Mouse (Mus musculus): ENCODE measurements around the gene Pla2g4e. TPM values are rescaled to one million over a fixed set of nuclear protein-coding genes. Genes with fewer than 3 reads are reported as not detected.

The Pla2g4e gene
- polyA plus RNA-seq, 1 experiment = not detected

DNA sequence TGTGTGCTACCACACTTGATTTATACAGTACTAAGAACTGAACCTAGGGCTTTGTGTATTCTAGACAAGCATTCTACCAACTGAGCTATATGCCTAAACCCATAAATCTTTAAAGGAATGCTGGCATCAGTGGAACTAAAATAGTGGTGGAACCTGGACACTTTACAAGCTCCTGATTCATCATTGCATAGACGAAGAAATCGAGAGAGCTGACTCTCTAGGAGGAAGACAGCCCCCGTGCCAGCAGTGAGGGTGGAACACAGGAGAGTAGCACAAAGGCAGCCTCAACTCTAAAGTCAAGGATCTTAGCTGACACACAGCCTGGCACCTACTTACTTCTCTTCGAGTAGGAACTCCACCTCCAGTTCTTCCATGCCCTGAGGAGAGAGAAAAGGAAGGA lies 57.0 kb downstream of the Pla2g4e start:
- no peaks in the 10 kb centered on the region for H3K4me1 ChIP-seq (ENCODE audit: control insufficient read depth, insufficient read depth, insufficient read length, low read length)

DNA sequence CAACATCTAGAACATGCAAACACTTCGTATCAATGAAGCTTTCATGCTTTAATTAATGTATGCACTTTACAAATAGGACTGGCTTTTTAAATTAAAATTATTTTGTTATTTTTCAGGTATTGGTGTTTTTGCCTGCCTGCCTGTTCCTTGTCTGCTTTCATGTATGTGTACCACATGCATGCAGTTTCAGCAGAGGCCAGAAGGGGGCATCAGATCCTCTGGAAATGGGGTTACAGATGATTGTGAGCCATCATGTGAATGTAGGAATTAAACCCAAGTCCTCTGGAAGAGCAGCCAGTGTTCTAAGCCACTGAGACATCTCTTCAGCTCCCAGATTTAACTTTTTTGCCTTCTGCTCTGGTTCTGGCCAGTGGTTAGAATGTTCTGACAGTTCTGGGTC lies 57.6 kb downstream of the Pla2g4e start:
- no peak overlapping the region for H3K4me3 ChIP-seq (ENCODE audit: insufficient read depth, low read depth, low read length)
- no peaks in the 10 kb centered on the region for H3K4me1 ChIP-seq (ENCODE audit: control insufficient read depth, insufficient read depth, insufficient read length, low read length)
- H3K27ac ChIP-seq (replicated peaks; ENCODE audit: low read depth, low read length) = no peak overlapping the region

More for the DNA sequence above, 57.0 kb downstream of the Pla2g4e start:
- no peak overlapping the region for H3K4me3 ChIP-seq (ENCODE audit: insufficient read depth, low read depth, low read length)
- no peak overlapping the region for H3K27ac ChIP-seq (replicated peaks; ENCODE audit: low read depth, low read length)

DNA sequence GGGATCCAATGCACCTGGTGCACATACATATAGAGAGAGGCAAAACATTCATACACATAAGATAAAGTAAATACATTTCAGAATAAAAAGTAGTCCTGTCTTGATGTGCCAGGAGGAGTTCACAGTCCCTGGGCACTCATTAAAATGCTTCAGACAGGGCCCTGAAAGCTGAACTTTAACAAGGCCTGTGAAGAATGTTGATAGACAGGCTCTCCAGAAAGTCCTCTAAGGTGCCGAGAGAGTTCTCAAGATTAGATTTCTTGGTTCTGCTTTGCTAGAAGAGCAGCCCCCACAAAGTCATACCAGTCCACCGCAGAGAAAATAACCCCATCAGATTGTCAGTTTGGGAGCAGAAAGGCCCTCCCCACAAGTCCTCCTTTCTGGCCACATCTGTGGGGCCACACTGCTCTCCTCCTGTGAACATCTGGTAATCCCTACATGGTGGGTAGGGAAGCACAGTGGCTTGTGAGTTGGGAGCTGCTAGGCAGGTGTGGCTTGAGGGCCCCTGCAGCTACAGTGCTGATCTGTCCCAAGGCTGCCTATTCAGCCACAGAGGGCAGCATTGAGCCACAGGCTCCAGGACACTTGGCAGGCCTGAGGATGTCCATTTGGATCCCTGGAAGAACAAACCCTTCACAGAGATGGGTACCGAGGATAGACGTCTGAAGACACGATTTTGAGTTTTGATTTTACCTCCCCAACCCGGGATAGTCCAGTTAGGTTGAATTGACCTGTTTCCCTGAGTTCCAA lies 59.4 kb downstream of the Pla2g4e start:
- no peak overlapping the region for H3K4me3 ChIP-seq (ENCODE audit: insufficient read depth, low read depth, low read length)
- H3K4me1 ChIP-seq (ENCODE audit: control insufficient read depth, insufficient read depth, insufficient read length, low read length) = no peaks in the 10 kb centered on the region
- no peak overlapping the region for H3K27ac ChIP-seq (replicated peaks; ENCODE audit: low read depth, low read length)

DNA sequence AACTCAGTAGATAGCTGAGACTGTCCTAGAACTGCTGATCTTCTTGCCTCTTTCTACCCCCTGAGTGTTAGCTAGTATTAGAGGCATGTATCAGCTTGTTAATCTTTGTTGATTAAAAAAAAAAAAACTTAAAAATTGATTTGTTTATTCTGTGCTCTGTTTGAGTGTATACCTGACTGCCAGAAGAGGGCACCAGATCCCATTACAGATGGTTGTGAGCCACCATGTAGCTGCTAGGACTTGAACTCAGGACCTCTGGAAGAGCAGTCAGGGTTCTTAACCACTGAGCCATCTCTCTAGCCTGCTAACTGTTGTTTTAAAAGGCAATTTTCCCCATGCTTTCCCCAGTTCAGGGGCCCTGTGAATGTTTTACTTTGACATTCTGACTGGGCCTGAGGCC lies 66.2 kb downstream of the Pla2g4e start:
- Histone ChIP-seq H3K27ac (replicated peaks; ENCODE audit: low read depth, low read length) (no peak overlapping the region), H3K4me1 (ENCODE audit: control insufficient read depth, insufficient read depth, insufficient read length, low read length) (no peaks in the 10 kb centered on the region), H3K4me3 (ENCODE audit: insufficient read depth, low read depth, low read length) (no peak overlapping the region)

DNA sequence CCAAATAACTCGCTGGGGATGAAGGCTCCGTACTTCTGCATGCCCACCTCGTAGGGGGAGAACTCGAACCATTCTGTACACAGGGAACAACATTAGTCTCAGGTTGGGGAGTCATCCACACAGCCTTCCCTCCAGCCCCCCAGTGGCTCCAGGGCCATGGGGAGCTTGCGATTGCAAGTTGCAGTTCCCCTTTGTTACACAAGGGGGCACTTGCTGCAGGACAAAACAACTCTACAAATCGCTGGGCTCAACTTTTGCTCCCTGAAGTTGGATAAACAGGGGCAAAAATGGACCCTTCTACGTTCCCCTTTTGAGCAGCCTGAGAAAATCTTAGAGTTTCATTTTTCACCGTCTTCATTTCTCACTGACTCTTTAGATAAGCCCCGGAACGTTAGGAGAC lies 71.4 kb downstream of the Pla2g4e start:
- Histone ChIP-seq H3K27ac (replicated peaks; ENCODE audit: low read depth, low read length) (no peak overlapping the region), H3K4me1 (ENCODE audit: control insufficient read depth, insufficient read depth, insufficient read length, low read length) (no peaks in the 10 kb centered on the region), H3K4me3 (ENCODE audit: insufficient read depth, low read depth, low read length) (no peak overlapping the region)

DNA sequence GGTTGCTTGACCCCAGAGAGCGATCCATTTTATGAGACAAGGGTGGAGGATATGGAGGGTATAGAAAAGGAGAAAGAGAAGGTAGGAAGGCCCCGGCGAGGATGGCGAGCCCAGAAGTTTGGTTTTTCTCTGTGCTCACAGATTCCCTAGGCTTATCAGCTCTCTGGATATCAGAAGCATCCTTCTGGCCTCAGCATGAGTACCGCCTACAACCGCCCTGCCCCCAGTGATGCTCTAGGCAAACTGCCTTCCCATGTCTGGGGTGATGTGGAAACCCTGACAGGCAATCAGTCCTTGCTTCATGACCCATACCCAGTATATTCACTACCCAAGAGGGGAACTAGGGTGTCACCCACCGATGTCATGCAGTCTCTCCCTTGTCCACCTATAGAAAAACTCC lies 73.8 kb downstream of the Pla2g4e start:
- Histone ChIP-seq H3K4me3 (ENCODE audit: insufficient read depth, low read depth, low read length) (no peak overlapping the region), H3K27ac (replicated peaks; ENCODE audit: low read depth, low read length) (no peak overlapping the region), H3K4me1 (ENCODE audit: control insufficient read depth, insufficient read depth, insufficient read length, low read length) (no peaks in the 10 kb centered on the region)

DNA sequence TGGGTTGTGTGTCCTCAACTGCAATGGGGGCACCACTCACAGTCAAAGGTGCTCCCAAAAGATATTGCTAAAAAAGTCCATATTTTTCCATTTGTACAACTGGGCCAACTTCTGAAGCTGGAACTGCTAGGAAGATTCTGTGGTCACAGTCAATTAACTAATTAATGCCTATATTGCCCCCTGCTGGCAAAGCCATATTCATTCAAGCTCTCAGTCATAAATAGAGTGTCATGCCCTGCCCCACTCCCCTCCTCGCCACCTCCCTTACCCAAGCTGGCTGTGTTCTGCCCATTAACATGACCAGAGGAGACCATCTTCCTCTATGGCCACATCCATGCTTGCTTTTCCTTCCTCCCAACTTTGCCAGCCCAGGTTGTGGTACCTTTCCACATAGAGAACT lies 74.4 kb downstream of the Pla2g4e start:
- no peak overlapping the region for H3K27ac ChIP-seq (replicated peaks; ENCODE audit: low read depth, low read length)
- H3K4me1 ChIP-seq (ENCODE audit: control insufficient read depth, insufficient read depth, insufficient read length, low read length) = no peaks in the 10 kb centered on the region

DNA sequence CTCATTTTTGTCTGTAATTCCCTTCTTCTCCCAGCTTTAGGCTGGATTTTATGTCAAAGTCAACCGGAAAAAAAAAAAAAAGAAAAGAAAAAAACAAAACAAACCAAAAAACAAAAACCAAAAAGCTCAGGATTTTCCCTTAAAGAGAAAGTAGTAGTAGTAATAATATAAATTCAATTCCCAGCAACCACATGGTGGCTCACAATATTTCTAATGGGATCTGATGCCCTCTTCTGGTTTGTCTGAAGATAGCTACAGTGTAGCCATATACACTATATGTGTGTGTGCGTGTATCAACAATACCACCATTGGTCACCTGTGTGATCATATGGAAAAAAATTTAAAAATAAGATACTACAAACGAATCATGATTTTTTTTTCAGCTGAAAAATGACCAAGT lies 75.8 kb downstream of the Pla2g4e start:
- Histone ChIP-seq H3K4me3 (ENCODE audit: insufficient read depth, low read depth, low read length) (no peak overlapping the region), H3K27ac (replicated peaks; ENCODE audit: low read depth, low read length) (no peak overlapping the region), H3K4me1 (ENCODE audit: control insufficient read depth, insufficient read depth, insufficient read length, low read length) (no peaks in the 10 kb centered on the region)

More for the DNA sequence above, 74.4 kb downstream of the Pla2g4e start:
- no peak overlapping the region for H3K4me3 ChIP-seq (ENCODE audit: insufficient read depth, low read depth, low read length)

DNA sequence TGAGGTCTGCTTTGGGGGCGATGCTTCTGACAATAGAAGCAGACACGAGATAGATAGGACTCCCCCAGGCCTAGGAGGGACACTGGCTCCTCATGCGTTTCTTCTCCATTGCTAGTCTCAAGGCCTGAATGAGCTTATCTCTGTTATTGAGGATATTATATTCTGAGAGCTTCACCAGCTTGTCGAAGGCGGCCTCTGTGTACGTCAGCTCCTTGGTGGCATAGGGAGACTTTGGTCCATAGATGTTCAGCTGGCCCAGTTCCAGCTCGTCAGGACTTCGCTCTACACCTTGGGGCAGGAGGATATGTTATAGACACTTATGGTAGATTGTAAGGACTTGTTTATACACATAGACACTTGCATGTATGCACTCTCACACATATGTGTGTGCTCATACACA lies 77.4 kb downstream of the Pla2g4e start:
- H3K4me3 ChIP-seq (ENCODE audit: insufficient read depth, low read depth, low read length) = no peak overlapping the region
- no peak overlapping the region for H3K27ac ChIP-seq (replicated peaks; ENCODE audit: low read depth, low read length)
- no peaks in the 10 kb centered on the region for H3K4me1 ChIP-seq (ENCODE audit: control insufficient read depth, insufficient read depth, insufficient read length, low read length)

DNA sequence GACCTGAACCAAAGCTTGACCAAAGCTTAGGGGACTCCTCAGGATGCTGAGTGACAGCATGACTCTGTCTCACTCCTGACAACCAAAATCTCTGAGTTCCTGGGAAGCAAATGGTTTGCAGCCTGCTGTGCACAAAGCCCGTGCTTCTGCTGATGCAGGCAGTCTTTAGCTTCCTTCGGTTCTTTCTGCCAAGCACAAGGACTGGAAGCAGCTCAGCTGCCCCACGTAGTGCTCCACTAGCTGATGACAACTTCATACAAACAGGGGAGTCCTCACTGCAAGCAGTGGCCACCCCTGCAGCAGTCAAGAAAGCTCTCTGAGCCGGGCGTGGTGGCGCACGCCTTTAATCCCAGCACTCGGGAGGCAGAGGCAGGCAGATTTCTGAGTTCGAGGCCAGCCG lies 79.7 kb downstream of the Pla2g4e start:
- no peaks in the 10 kb centered on the region for H3K4me1 ChIP-seq (ENCODE audit: control insufficient read depth, insufficient read depth, insufficient read length, low read length)
- no peak overlapping the region for H3K27ac ChIP-seq (replicated peaks; ENCODE audit: low read depth, low read length)
- H3K4me3 ChIP-seq (ENCODE audit: insufficient read depth, low read depth, low read length) = no peak overlapping the region

DNA sequence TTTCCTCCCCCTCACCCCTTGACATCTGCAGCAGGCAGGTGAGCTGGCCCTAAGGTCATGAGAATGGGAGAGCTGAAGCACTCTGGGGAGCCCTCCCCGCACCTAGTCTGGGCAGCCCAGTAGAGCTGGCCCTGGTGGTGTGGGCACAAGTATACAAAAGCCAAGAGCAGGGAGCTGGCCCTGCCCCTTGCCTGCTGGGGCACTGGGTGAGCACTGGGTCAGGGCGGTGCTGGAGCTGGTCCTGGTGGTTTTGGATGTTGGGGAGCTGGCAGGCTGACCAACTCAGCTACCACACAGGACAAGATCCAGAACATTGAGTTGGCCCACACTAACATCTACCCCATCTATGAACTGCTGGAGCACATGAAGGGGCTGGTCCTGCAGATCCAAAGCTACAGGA lies 85.7 kb downstream of the Pla2g4e start:
- Histone ChIP-seq H3K27ac (replicated peaks; ENCODE audit: low read depth, low read length) (peak overlapping the region; percentile 59), H3K4me3 (ENCODE audit: insufficient read depth, low read depth, low read length) (no peak overlapping the region), H3K4me1 (ENCODE audit: control insufficient read depth, insufficient read depth, insufficient read length, low read length) (no peaks in the 10 kb centered on the region)

DNA sequence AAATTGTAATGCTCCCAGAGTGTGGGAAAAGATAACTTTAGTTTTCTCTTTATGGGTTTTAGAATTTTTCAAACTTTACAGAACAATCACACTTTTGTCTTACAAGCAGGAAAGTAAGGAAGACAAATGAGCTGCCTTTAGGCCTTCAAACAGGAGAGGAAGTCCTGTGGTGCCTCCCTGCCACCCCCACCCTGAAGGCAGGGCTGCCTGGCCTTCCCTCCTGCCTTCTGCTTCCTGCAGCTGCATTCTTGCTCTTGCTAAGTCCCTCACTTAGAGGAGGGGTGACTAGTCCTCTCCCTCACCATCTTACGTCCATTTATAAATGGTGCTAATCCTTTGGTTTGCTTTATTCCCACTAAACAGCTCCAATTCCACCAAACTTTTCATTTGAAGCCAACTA lies 86.3 kb downstream of the Pla2g4e start:
- H3K27ac ChIP-seq (replicated peaks; ENCODE audit: low read depth, low read length) = no peak overlapping the region
- H3K4me3 ChIP-seq (ENCODE audit: insufficient read depth, low read depth, low read length) = no peak overlapping the region
- H3K4me1 ChIP-seq (ENCODE audit: control insufficient read depth, insufficient read depth, insufficient read length, low read length) = no peaks in the 10 kb centered on the region

DNA sequence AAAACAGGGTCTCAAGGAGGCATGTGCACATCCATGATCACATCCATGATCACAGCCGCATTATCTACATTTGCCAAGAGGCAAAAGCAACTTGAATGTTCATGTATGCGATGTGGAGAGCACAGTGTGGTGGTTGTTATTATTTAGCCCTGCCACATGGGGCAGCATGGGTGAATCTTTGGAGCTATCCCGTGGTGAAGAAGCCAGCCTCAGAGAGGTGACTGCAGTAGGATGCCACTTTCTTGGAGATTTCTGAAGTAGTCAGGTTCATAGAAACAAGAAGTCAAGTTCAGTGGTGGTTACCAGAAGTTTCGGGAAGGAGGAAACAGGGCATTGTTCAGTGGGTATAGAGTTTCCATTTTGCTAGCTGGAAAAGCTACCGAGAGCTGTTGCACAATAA lies 87.1 kb downstream of the Pla2g4e start:
- Histone ChIP-seq H3K4me3 (ENCODE audit: insufficient read depth, low read depth, low read length) (no peak overlapping the region), H3K4me1 (ENCODE audit: control insufficient read depth, insufficient read depth, insufficient read length, low read length) (no peaks in the 10 kb centered on the region), H3K27ac (replicated peaks; ENCODE audit: low read depth, low read length) (no peak overlapping the region)

DNA sequence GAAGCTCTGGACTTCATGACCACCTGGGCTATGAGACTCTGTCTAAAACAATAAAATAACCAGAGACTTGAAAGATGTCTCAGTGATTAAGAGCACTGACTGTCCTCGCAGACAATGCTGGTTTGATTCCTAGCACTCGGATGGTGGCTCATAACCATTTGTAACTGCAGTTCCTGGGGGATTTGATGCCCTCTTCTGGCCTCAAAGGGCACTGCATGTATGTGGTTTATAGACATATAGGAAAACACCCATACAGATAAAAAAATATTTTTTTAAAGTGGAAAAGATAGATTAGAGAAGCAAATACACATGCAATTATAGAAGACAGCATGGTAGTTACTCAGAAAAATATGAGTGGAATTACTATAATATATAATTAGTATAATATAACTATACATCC lies 87.5 kb downstream of the Pla2g4e start:
- no peak overlapping the region for H3K27ac ChIP-seq (replicated peaks; ENCODE audit: low read depth, low read length)
- no peak overlapping the region for H3K4me3 ChIP-seq (ENCODE audit: insufficient read depth, low read depth, low read length)
- H3K4me1 ChIP-seq (ENCODE audit: control insufficient read depth, insufficient read depth, insufficient read length, low read length) = no peaks in the 10 kb centered on the region

DNA sequence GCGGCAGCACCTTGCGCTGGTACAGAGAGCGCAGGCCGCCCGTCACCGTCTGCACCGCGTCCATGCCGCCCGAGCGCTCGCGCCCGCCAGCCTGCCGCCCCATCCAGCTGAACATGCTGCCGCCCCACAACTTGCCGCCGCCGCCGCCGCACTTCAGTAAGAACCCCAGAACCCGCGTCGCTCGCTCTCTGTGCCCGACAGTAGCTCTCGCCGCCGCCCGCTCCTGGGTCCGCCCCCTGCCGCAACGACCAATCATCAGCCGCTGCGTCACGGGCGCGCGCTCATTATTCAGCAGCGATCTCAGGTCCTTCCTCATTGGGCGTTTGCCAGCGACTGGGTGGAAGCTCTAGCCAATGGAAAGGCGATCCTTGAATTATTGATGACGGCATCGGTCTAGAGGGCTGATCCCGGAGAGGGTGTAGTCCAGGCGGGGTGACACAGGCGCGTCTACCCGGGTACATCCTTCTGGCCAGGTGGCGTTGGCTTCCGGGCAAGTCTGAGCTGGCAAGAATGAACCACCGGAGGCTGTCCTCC lies 90.7 kb downstream of the Pla2g4e start, which contains the start of gene Ehd4:
Ehd4 (minus strand) TSS at position 246 of the 534 bp plus-strand sequence.
- Histone ChIP-seq H3K27ac (replicated peaks; ENCODE audit: low read depth, low read length) (peak within 1 kb of the TSS; percentile 40), H3K4me3 (ENCODE audit: insufficient read depth, low read depth, low read length) (peak within 1 kb of the TSS; percentile 81), H3K4me1 (ENCODE audit: control insufficient read depth, insufficient read depth, insufficient read length, low read length) (no peaks in the 10 kb centered on the region)
